Mouse (Mus musculus): Measurements from ENCODE around the gene Pomt2. TPM values are rescaled to one million over a fixed set of nuclear protein-coding genes. Genes with fewer than 3 reads are reported as not detected.

The Pomt2 gene
- polyA plus RNA-seq, 1 experiment from 2014 or later = 13.5 TPM

GRCm38 (mm10) chr12:87100331-87100730, 47.4 kb downstream of the Pomt2 start:
- no peak for ATAC-seq (ENCODE audit: insufficient number of reproducible peaks, insufficient read depth, low FRiP score, low read depth)
- H3K27me3 ChIP-seq (ENCODE audit: control insufficient read depth, insufficient read depth, low read length) = peaks cover 34% of the 10 kb centered on the region

GRCm38 (mm10) chr12:87093671-87094070, 54.1 kb downstream of the Pomt2 start:
- H3K4me2 ChIP-seq (ENCODE audit: low read length) = no peak overlapping the region
- no peaks in the 10 kb centered on the region for H3K9me3 ChIP-seq (ENCODE audit: control insufficient read depth, low read length)
- no peaks in the 10 kb centered on the region for H3K27me3 ChIP-seq (ENCODE audit: control insufficient read depth, insufficient read depth, low read length)
- no peak overlapping the region for H3K27ac ChIP-seq (replicated peaks in 1 of 2; ENCODE audit: control insufficient read depth in 1 of 2, insufficient read depth in 1 of 2, low read depth in 2 of 2, low read length in 2 of 2)
- 62% methylated on average over 6 of the region's 6 CpGs for WGBS
- H3K4me3 ChIP-seq (ENCODE audit: control insufficient read depth in 1 of 2, insufficient read depth in 1 of 2, low read depth in 1 of 2, low read length in 2 of 2) = no peak overlapping the region
- no peak overlapping the region for H3K9ac ChIP-seq (ENCODE audit: low read length)
- no peak for ATAC-seq (ENCODE audit: insufficient number of reproducible peaks, insufficient read depth, low FRiP score, low read depth)
- peaks cover 11 to 12% of the 10 kb centered on the region in 2 experiments; a peak in 2 of 4 replicates for H3K4me1 ChIP-seq (ENCODE audit: control insufficient read depth in 2 of 2, insufficient read depth in 2 of 2, low read length in 2 of 2)
- no peaks in the 10 kb centered on the region for H3K36me3 ChIP-seq (ENCODE audit: control insufficient read depth, insufficient read depth, low read length)

More at GRCm38 (mm10) chr12:87100331-87100730, 47.4 kb downstream of the Pomt2 start:
- no peak overlapping the region for H3K27ac ChIP-seq (replicated peaks in 1 of 2; ENCODE audit: control insufficient read depth in 1 of 2, insufficient read depth in 1 of 2, low read depth in 2 of 2, low read length in 2 of 2)
- no peaks in the 10 kb centered on the region for H3K9me3 ChIP-seq (ENCODE audit: control insufficient read depth, low read length)
- H3K4me3 ChIP-seq (ENCODE audit: control insufficient read depth in 1 of 2, insufficient read depth in 1 of 2, low read depth in 1 of 2, low read length in 2 of 2) = no peak overlapping the region
- WGBS = 75% methylated on average over 4 of the region's 4 CpGs
- no peak overlapping the region for H3K9ac ChIP-seq (ENCODE audit: low read length)
- H3K4me1 ChIP-seq (ENCODE audit: control insufficient read depth in 2 of 2, insufficient read depth in 2 of 2, low read length in 2 of 2) = 0 out of 4 replicates have a peak, but pooled peaks cover 0 to 5% of the 10 kb centered on the region in 2 experiments
- no peak overlapping the region for H3K4me2 ChIP-seq (ENCODE audit: low read length)
- H3K36me3 ChIP-seq (ENCODE audit: control insufficient read depth, insufficient read depth, low read length) = no peaks in the 10 kb centered on the region

GRCm38 (mm10) chr12:87093249-87093648, 54.5 kb downstream of the Pomt2 start:
- no peaks in the 10 kb centered on the region for H3K27me3 ChIP-seq (ENCODE audit: control insufficient read depth, insufficient read depth, low read length)

GRCm38 (mm10) chr12:87091916-87092315, 55.9 kb downstream of the Pomt2 start:
- H3K9ac ChIP-seq (ENCODE audit: low read length) = no peak overlapping the region
- WGBS = 72% methylated on average over 2 of the region's 2 CpGs
- no peak overlapping the region for H3K27ac ChIP-seq (replicated peaks in 1 of 2; ENCODE audit: control insufficient read depth in 1 of 2, insufficient read depth in 1 of 2, low read depth in 2 of 2, low read length in 2 of 2)
- H3K4me1 ChIP-seq (ENCODE audit: control insufficient read depth in 2 of 2, insufficient read depth in 2 of 2, low read length in 2 of 2) = peaks cover 12 to 14% of the 10 kb centered on the region in 2 experiments; a peak in 2 of 4 replicates
- no peaks in the 10 kb centered on the region for H3K9me3 ChIP-seq (ENCODE audit: control insufficient read depth, low read length)
- H3K4me3 ChIP-seq (ENCODE audit: control insufficient read depth in 1 of 2, insufficient read depth in 1 of 2, low read depth in 1 of 2, low read length in 2 of 2) = no peak overlapping the region
- H3K36me3 ChIP-seq (ENCODE audit: control insufficient read depth, insufficient read depth, low read length) = no peaks in the 10 kb centered on the region
- H3K27me3 ChIP-seq (ENCODE audit: control insufficient read depth, insufficient read depth, low read length) = no peaks in the 10 kb centered on the region
- no peak for ATAC-seq (ENCODE audit: insufficient number of reproducible peaks, insufficient read depth, low FRiP score, low read depth)
- no peak overlapping the region for H3K4me2 ChIP-seq (ENCODE audit: low read length)

More at GRCm38 (mm10) chr12:87093249-87093648, 54.5 kb downstream of the Pomt2 start:
- Histone ChIP-seq H3K27ac (replicated peaks in 1 of 2; ENCODE audit: control insufficient read depth in 1 of 2, insufficient read depth in 1 of 2, low read depth in 2 of 2, low read length in 2 of 2) (no peak overlapping the region), H3K9me3 (ENCODE audit: control insufficient read depth, low read length) (no peaks in the 10 kb centered on the region), H3K4me2 (ENCODE audit: low read length) (no peak overlapping the region), H3K4me3 (ENCODE audit: control insufficient read depth in 1 of 2, insufficient read depth in 1 of 2, low read depth in 1 of 2, low read length in 2 of 2) (no peak overlapping the region), H3K9ac (ENCODE audit: low read length) (no peak overlapping the region), H3K36me3 (ENCODE audit: control insufficient read depth, insufficient read depth, low read length) (no peaks in the 10 kb centered on the region), H3K4me1 (ENCODE audit: control insufficient read depth in 2 of 2, insufficient read depth in 2 of 2, low read length in 2 of 2) (peaks cover 12 to 14% of the 10 kb centered on the region in 2 experiments; a peak in 2 of 4 replicates)
- no peak for ATAC-seq (ENCODE audit: insufficient number of reproducible peaks, insufficient read depth, low FRiP score, low read depth)
- WGBS = 75% methylated on average over 4 of the region's 4 CpGs

GRCm38 (mm10) chr12:87089701-87090100, 58.1 kb downstream of the Pomt2 start:
- Histone ChIP-seq H3K4me3 (ENCODE audit: control insufficient read depth in 1 of 2, insufficient read depth in 1 of 2, low read depth in 1 of 2, low read length in 2 of 2) (no peak overlapping the region), H3K4me1 (ENCODE audit: control insufficient read depth in 2 of 2, insufficient read depth in 2 of 2, low read length in 2 of 2) (peaks cover 12 to 14% of the 10 kb centered on the region in 2 experiments; a peak in 2 of 4 replicates), H3K9ac (ENCODE audit: low read length) (no peak overlapping the region), H3K4me2 (ENCODE audit: low read length) (no peak overlapping the region), H3K27ac (replicated peaks in 1 of 2; ENCODE audit: control insufficient read depth in 1 of 2, insufficient read depth in 1 of 2, low read depth in 2 of 2, low read length in 2 of 2) (no peak overlapping the region), H3K9me3 (ENCODE audit: control insufficient read depth, low read length) (no peaks in the 10 kb centered on the region), H3K36me3 (ENCODE audit: control insufficient read depth, insufficient read depth, low read length) (no peaks in the 10 kb centered on the region), H3K27me3 (ENCODE audit: control insufficient read depth, insufficient read depth, low read length) (no peaks in the 10 kb centered on the region)
- ATAC-seq (ENCODE audit: insufficient number of reproducible peaks, insufficient read depth, low FRiP score, low read depth) = no peak
- WGBS = 51% methylated on average over 2 of the region's 2 CpGs

- no peak overlapping the region for H3K27ac ChIP-seq (replicated peaks in 1 of 2; ENCODE audit: control insufficient read depth in 1 of 2, insufficient read depth in 1 of 2, low read depth in 2 of 2, low read length in 2 of 2)
- no peak for ATAC-seq (ENCODE audit: insufficient number of reproducible peaks, insufficient read depth, low FRiP score, low read depth)
- no peaks in the 10 kb centered on the region for H3K9me3 ChIP-seq (ENCODE audit: control insufficient read depth, low read length)
- no peak overlapping the region for H3K4me3 ChIP-seq (ENCODE audit: control insufficient read depth in 1 of 2, insufficient read depth in 1 of 2, low read depth in 1 of 2, low read length in 2 of 2)
- 67% methylated on average over 4 of the region's 4 CpGs for WGBS
- no peaks in the 10 kb centered on the region for H3K36me3 ChIP-seq (ENCODE audit: control insufficient read depth, insufficient read depth, low read length)
- peaks cover 12 to 14% of the 10 kb centered on the region in 2 experiments; a peak in 2 of 4 replicates for H3K4me1 ChIP-seq (ENCODE audit: control insufficient read depth in 2 of 2, insufficient read depth in 2 of 2, low read length in 2 of 2)
- H3K9ac ChIP-seq (ENCODE audit: low read length) = no peak overlapping the region
- no peak overlapping the region for H3K4me2 ChIP-seq (ENCODE audit: low read length)
- no peaks in the 10 kb centered on the region for H3K27me3 ChIP-seq (ENCODE audit: control insufficient read depth, insufficient read depth, low read length)
These were observed 58.5 kb downstream of the Pomt2 start for GRCm38 (mm10) chr12:87089255-87089654.

- no peak overlapping the region for H3K4me3 ChIP-seq (ENCODE audit: control insufficient read depth in 1 of 2, insufficient read depth in 1 of 2, low read depth in 1 of 2, low read length in 2 of 2)
- H3K27ac ChIP-seq (replicated peaks in 1 of 2; ENCODE audit: control insufficient read depth in 1 of 2, insufficient read depth in 1 of 2, low read depth in 2 of 2, low read length in 2 of 2) = no peak overlapping the region
- H3K4me1 ChIP-seq (ENCODE audit: control insufficient read depth in 2 of 2, insufficient read depth in 2 of 2, low read length in 2 of 2) = peaks cover 12 to 14% of the 10 kb centered on the region in 2 experiments; a peak in 2 of 4 replicates
- H3K36me3 ChIP-seq (ENCODE audit: control insufficient read depth, insufficient read depth, low read length) = no peaks in the 10 kb centered on the region
- H3K4me2 ChIP-seq (ENCODE audit: low read length) = no peak overlapping the region
- H3K9ac ChIP-seq (ENCODE audit: low read length) = no peak overlapping the region
- 39% methylated on average over 4 of the region's 4 CpGs for WGBS
- no peak for ATAC-seq (ENCODE audit: insufficient number of reproducible peaks, insufficient read depth, low FRiP score, low read depth)
- no peaks in the 10 kb centered on the region for H3K9me3 ChIP-seq (ENCODE audit: control insufficient read depth, low read length)
- no peaks in the 10 kb centered on the region for H3K27me3 ChIP-seq (ENCODE audit: control insufficient read depth, insufficient read depth, low read length)
These were observed 59.4 kb downstream of the Pomt2 start for GRCm38 (mm10) chr12:87088331-87088730.

- Histone ChIP-seq H3K27me3 (ENCODE audit: control insufficient read depth, insufficient read depth, low read length) (no peaks in the 10 kb centered on the region), H3K36me3 (ENCODE audit: control insufficient read depth, insufficient read depth, low read length) (no peaks in the 10 kb centered on the region), H3K27ac (replicated peaks in 1 of 2; ENCODE audit: control insufficient read depth in 1 of 2, insufficient read depth in 1 of 2, low read depth in 2 of 2, low read length in 2 of 2) (no peak overlapping the region), H3K4me2 (ENCODE audit: low read length) (no peak overlapping the region), H3K4me3 (ENCODE audit: control insufficient read depth in 1 of 2, insufficient read depth in 1 of 2, low read depth in 1 of 2, low read length in 2 of 2) (no peak overlapping the region), H3K9ac (ENCODE audit: low read length) (no peak overlapping the region), H3K4me1 (ENCODE audit: control insufficient read depth in 2 of 2, insufficient read depth in 2 of 2, low read length in 2 of 2) (peaks cover 12 to 14% of the 10 kb centered on the region in 2 experiments; a peak in 2 of 4 replicates), H3K9me3 (ENCODE audit: control insufficient read depth, low read length) (no peaks in the 10 kb centered on the region)
- no peak for ATAC-seq (ENCODE audit: insufficient number of reproducible peaks, insufficient read depth, low FRiP score, low read depth)
- 58% methylated on average over 7 of the region's 7 CpGs for WGBS
These were observed 60.5 kb downstream of the Pomt2 start for GRCm38 (mm10) chr12:87087236-87087635.
